ENCODE assay signal across 8 mouse cellular contexts in the genomic region with DNA sequence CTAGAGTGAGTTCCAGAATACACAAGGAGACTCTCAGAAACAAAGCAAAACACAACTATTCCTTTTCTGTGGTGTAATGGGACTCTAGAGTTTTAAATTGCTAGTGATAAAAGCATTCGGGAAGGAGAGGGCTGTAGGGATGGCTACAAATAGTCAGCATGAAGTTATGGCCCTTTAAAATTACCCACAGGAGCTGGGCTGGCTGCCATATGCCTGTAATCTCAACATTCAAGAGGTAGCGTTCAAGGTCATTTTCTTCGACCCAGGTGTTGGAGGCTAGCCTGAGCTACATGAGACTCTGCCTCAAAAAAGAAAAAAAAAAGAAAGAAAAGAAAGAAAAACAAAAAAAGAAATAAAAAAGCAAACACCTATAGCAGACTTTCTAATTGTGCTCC. TPM values are rescaled to one million over a fixed set of nuclear protein-coding genes. Genes with fewer than 3 reads are reported as not detected.
A peak's percentile ranks its signal among the peaks of the same experiment; 100 is the strongest.
DNase-seq lines count a peak whose midpoint lies in the region; ATAC-seq lines count a peak whose summit lies in the region.

No protein-coding gene starts in this region.

- ATAC-seq in lung, embryonic 16.5 days (ENCODE audit: low read depth), result no peak
- no peak for ATAC-seq in heart, embryonic 14.5 days (ENCODE audit: insufficient number of reproducible peaks, insufficient read depth, low FRiP score, low read depth)
- no peak for ATAC-seq in stomach, embryonic 16.5 days (ENCODE audit: insufficient read depth, low FRiP score)
- ATAC-seq in megakaryocyte progenitor cell, adult 5-6 weeks (replicated peaks; ENCODE audit: poor library complexity), result no peak

- H3K27me3 ChIP-seq in lung, embryonic 16.5 days (ENCODE audit: control insufficient read depth, insufficient read depth, low read depth, low read length), result peaks cover 21% of the 10 kb centered on the region
- peaks cover 31% of the 10 kb centered on the region for H3K27me3 ChIP-seq in heart, embryonic 14.5 days (ENCODE audit: control insufficient read depth, insufficient read depth, low read length)
- peaks cover 27% of the 10 kb centered on the region for H3K27me3 ChIP-seq in limb, embryonic 10.5 days (ENCODE audit: low read depth, poor library complexity, severe bottlenecking)
- H3K27me3 ChIP-seq in stomach, embryonic 16.5 days (ENCODE audit: control insufficient read depth, insufficient read depth, low read length), result 0 out of 2 replicates have a peak, but pooled peaks cover 2% of the 10 kb centered on the region

- no peak for DNase-seq in lung, postnatal 14 days
- no peak for DNase-seq in limb, embryonic 10.5 days (ENCODE audit: low spot score)
- no peak for DNase-seq in adrenal gland, postnatal 25 days
- DNase-seq in right cerebral cortex, postnatal 10 days (ENCODE audit: low spot score in 2 of 2), result no peak

- H3K36me3 ChIP-seq in lung, embryonic 16.5 days (ENCODE audit: control insufficient read depth, insufficient read depth, low read length), result no peaks in the 10 kb centered on the region
- peaks cover 4% of the 10 kb centered on the region; the same call in 1 of the 2 replicates for H3K36me3 ChIP-seq in heart, embryonic 14.5 days (ENCODE audit: control insufficient read depth, insufficient read depth, low read length)
- H3K36me3 ChIP-seq in limb, embryonic 10.5 days, result peaks cover 9% of the 10 kb centered on the region
- H3K36me3 ChIP-seq in stomach, embryonic 16.5 days (ENCODE audit: control insufficient read depth, insufficient read depth, low read length), result no peaks in the 10 kb centered on the region

- peak overlapping the region; percentile 98 for H3K9ac ChIP-seq in lung, embryonic 16.5 days (ENCODE audit: low read length)
- H3K9ac ChIP-seq in heart, embryonic 14.5 days (ENCODE audit: low read length), result peak overlapping the region; percentile 96
- H3K9ac ChIP-seq in stomach, embryonic 16.5 days (ENCODE audit: low read length), result peak overlapping the region; percentile 99; the same call in 1 of the 2 replicates

- H3K4me3 ChIP-seq in lung, embryonic 16.5 days (ENCODE audit: low read length), result peak overlapping the region; percentile 83
- peak overlapping the region; percentile 64 to 70; a peak in 3 of 4 replicates for H3K4me3 ChIP-seq in heart, embryonic 14.5 days (ENCODE audit: control insufficient read depth in 1 of 2, insufficient read depth in 1 of 2, low read depth in 1 of 2, low read length in 2 of 2)
- H3K4me3 ChIP-seq in limb, embryonic 10.5 days, result peak overlapping the region; percentile 78
- H3K4me3 ChIP-seq in stomach, embryonic 16.5 days (replicated peaks; ENCODE audit: low read length), result peak overlapping the region; percentile 81

- peak overlapping the region; percentile 99 for H3K27ac ChIP-seq in lung, embryonic 16.5 days (ENCODE audit: low read length)
- peak overlapping the region; percentile 89 to 99 for H3K27ac ChIP-seq in heart, embryonic 14.5 days (replicated peaks in 1 of 2; ENCODE audit: control insufficient read depth in 1 of 2, insufficient read depth in 1 of 2, low read depth in 2 of 2, low read length in 2 of 2)
- peak overlapping the region; percentile 100 for H3K27ac ChIP-seq in limb, embryonic 10.5 days
- peak overlapping the region; percentile 99; the same call in 1 of the 2 replicates for H3K27ac ChIP-seq in stomach, embryonic 16.5 days (ENCODE audit: low read length)

- H3K4me2 ChIP-seq in lung, embryonic 16.5 days (ENCODE audit: low read depth, low read length), result peak overlapping the region; percentile 68
- peak overlapping the region; percentile 80 for H3K4me2 ChIP-seq in heart, embryonic 14.5 days (ENCODE audit: low read length)
- peak overlapping the region; percentile 91 for H3K4me2 ChIP-seq in stomach, embryonic 16.5 days (ENCODE audit: low read depth, low read length)

- 16% methylated on average over 3 of the region's 3 CpGs for WGBS in lung, embryonic 16.5 days
- WGBS in heart, embryonic 14.5 days, result 8% methylated on average over 3 of the region's 3 CpGs
- WGBS in limb, embryonic 10.5 days, result 11% methylated on average over 3 of the region's 3 CpGs
- 16% methylated on average over 3 of the region's 3 CpGs for WGBS in stomach, embryonic 16.5 days

- peaks cover 17% of the 10 kb centered on the region for H3K4me1 ChIP-seq in lung, embryonic 16.5 days (replicated peaks; ENCODE audit: control insufficient read depth, insufficient read depth, low read length)
- peaks cover 11 to 24% of the 10 kb centered on the region in 2 experiments for H3K4me1 ChIP-seq in heart, embryonic 14.5 days (ENCODE audit: control insufficient read depth in 2 of 2, insufficient read depth in 2 of 2, low read length in 2 of 2)
- H3K4me1 ChIP-seq in limb, embryonic 10.5 days, result peaks cover 40% of the 10 kb centered on the region
- peaks cover 22% of the 10 kb centered on the region for H3K4me1 ChIP-seq in stomach, embryonic 16.5 days (ENCODE audit: control insufficient read depth, insufficient read depth, low read length)

- 0 out of 2 replicates have a peak, but pooled peaks cover under 1% of the 10 kb centered on the region for H3K9me3 ChIP-seq in lung, embryonic 16.5 days (ENCODE audit: control insufficient read depth, low read length)
- H3K9me3 ChIP-seq in heart, embryonic 14.5 days (ENCODE audit: control insufficient read depth, low read length), result no peaks in the 10 kb centered on the region; the same call in 1 of the 2 replicates
- H3K9me3 ChIP-seq in limb, embryonic 10.5 days (replicated peaks), result no peaks in the 10 kb centered on the region
- no peaks in the 10 kb centered on the region for H3K9me3 ChIP-seq in stomach, embryonic 16.5 days (replicated peaks; ENCODE audit: control insufficient read depth, low read length)

RNA-seq across cellular contexts. Expression of a gene that starts 0.7 kb away (rescaled TPM):
- 30.4 and 31.8 TPM in 2 replicates for polyA plus RNA-seq in lung, embryonic 16.5 days (2015; fragmentation: Nextera tagmentation; extraction: Ambion mirVana)
- polyA plus RNA-seq in heart, embryonic 14.5 days (2014; fragmentation: Nextera tagmentation; extraction: Ambion mirVana), result 23.7 and 28.2 TPM in 2 replicates
- polyA plus RNA-seq in limb, embryonic 10.5 days (2016; fragmentation: Nextera tagmentation; extraction: Ambion mirVana), result 107 and 130 TPM in 2 replicates
- polyA plus RNA-seq in stomach, embryonic 16.5 days (2015; fragmentation: Nextera tagmentation; extraction: Ambion mirVana), result 22.3 and 24.6 TPM in 2 replicates
- total RNA-seq in megakaryocyte progenitor cell, adult 5-6 weeks (2015), result 2.0 and 2.2 TPM in 2 replicates
- total RNA-seq in megakaryocyte progenitor cell, adult 5-6 weeks (2017), result 1.3 and 3.6 TPM in 2 replicates
- total RNA-seq in adrenal gland, postnatal 25 days (2021), result 6.2 and 7.0 TPM in 2 replicates

RNA-seq across cellular contexts. Expression of a gene that starts 6.2 kb away (rescaled TPM):
- polyA plus RNA-seq in lung, embryonic 16.5 days (2015; fragmentation: Nextera tagmentation; extraction: Ambion mirVana), result 0.33 and 0.43 TPM in 2 replicates
- polyA plus RNA-seq in heart, embryonic 14.5 days (2014; fragmentation: Nextera tagmentation; extraction: Ambion mirVana), result 0.38 TPM in 1 of 2 replicates, not detected in the other
- 1.0 and 1.4 TPM in 2 replicates for polyA plus RNA-seq in limb, embryonic 10.5 days (2016; fragmentation: Nextera tagmentation; extraction: Ambion mirVana)
- 0.19 and 0.30 TPM in 2 replicates for polyA plus RNA-seq in stomach, embryonic 16.5 days (2015; fragmentation: Nextera tagmentation; extraction: Ambion mirVana)
- not detected in 2 replicates for total RNA-seq in megakaryocyte progenitor cell, adult 5-6 weeks (2015)
- not detected in 2 replicates for total RNA-seq in megakaryocyte progenitor cell, adult 5-6 weeks (2017)
- not detected in 2 replicates for total RNA-seq in adrenal gland, postnatal 25 days (2021)

RNA-seq across cellular contexts. Expression of a gene that starts 24.2 kb away (rescaled TPM):
- polyA plus RNA-seq in lung, embryonic 16.5 days (2015; fragmentation: Nextera tagmentation; extraction: Ambion mirVana), result 1.4 and 1.8 TPM in 2 replicates
- polyA plus RNA-seq in heart, embryonic 14.5 days (2014; fragmentation: Nextera tagmentation; extraction: Ambion mirVana), result 0.46 and 0.47 TPM in 2 replicates
- polyA plus RNA-seq in limb, embryonic 10.5 days (2016; fragmentation: Nextera tagmentation; extraction: Ambion mirVana), result 2.9 and 4.5 TPM in 2 replicates
- polyA plus RNA-seq in stomach, embryonic 16.5 days (2015; fragmentation: Nextera tagmentation; extraction: Ambion mirVana), result 4.4 TPM in 2 replicates
- total RNA-seq in megakaryocyte progenitor cell, adult 5-6 weeks (2015), result not detected in 2 replicates
- total RNA-seq in megakaryocyte progenitor cell, adult 5-6 weeks (2017), result not detected in 2 replicates
- 2.4 and 3.8 TPM in 2 replicates for total RNA-seq in adrenal gland, postnatal 25 days (2021)

RNA-seq across cellular contexts. Expression of a gene that starts 24.4 kb away (rescaled TPM):
- polyA plus RNA-seq in lung, embryonic 16.5 days (2015; fragmentation: Nextera tagmentation; extraction: Ambion mirVana), result 5.6 and 6.5 TPM in 2 replicates
- polyA plus RNA-seq in heart, embryonic 14.5 days (2014; fragmentation: Nextera tagmentation; extraction: Ambion mirVana), result 7.4 and 8.0 TPM in 2 replicates
- 6.5 and 8.4 TPM in 2 replicates for polyA plus RNA-seq in limb, embryonic 10.5 days (2016; fragmentation: Nextera tagmentation; extraction: Ambion mirVana)
- polyA plus RNA-seq in stomach, embryonic 16.5 days (2015; fragmentation: Nextera tagmentation; extraction: Ambion mirVana), result 5.5 and 5.6 TPM in 2 replicates
- total RNA-seq in megakaryocyte progenitor cell, adult 5-6 weeks (2015), result 3.2 and 4.4 TPM in 2 replicates
- total RNA-seq in megakaryocyte progenitor cell, adult 5-6 weeks (2017), result 4.7 and 5.3 TPM in 2 replicates
- total RNA-seq in adrenal gland, postnatal 25 days (2021), result 24.5 and 29.5 TPM in 2 replicates

RNA-seq across cellular contexts. Expression of a gene that starts 39.9 kb away (rescaled TPM):
- polyA plus RNA-seq in lung, embryonic 16.5 days (2015; fragmentation: Nextera tagmentation; extraction: Ambion mirVana), result 0.25 and 0.52 TPM in 2 replicates
- polyA plus RNA-seq in heart, embryonic 14.5 days (2014; fragmentation: Nextera tagmentation; extraction: Ambion mirVana), result not detected in 2 replicates
- not detected in 2 replicates for polyA plus RNA-seq in limb, embryonic 10.5 days (2016; fragmentation: Nextera tagmentation; extraction: Ambion mirVana)
- 16.4 and 26.0 TPM in 2 replicates for polyA plus RNA-seq in stomach, embryonic 16.5 days (2015; fragmentation: Nextera tagmentation; extraction: Ambion mirVana)
- total RNA-seq in megakaryocyte progenitor cell, adult 5-6 weeks (2015), result not detected in 2 replicates
- total RNA-seq in megakaryocyte progenitor cell, adult 5-6 weeks (2017), result not detected in 2 replicates
- not detected in 2 replicates for total RNA-seq in adrenal gland, postnatal 25 days (2021)
